Mouse (Mus musculus): ENCODE measurements at regions not wholly inside any gene's neighbourhood (a gene's known extent, or its start where the extent isn't known, plus 50 kb on each side); places are given as distances from the start of the nearest gene placed in this dataset.
A peak's percentile ranks its signal among the peaks of the same experiment; 100 is the strongest.

DNA sequence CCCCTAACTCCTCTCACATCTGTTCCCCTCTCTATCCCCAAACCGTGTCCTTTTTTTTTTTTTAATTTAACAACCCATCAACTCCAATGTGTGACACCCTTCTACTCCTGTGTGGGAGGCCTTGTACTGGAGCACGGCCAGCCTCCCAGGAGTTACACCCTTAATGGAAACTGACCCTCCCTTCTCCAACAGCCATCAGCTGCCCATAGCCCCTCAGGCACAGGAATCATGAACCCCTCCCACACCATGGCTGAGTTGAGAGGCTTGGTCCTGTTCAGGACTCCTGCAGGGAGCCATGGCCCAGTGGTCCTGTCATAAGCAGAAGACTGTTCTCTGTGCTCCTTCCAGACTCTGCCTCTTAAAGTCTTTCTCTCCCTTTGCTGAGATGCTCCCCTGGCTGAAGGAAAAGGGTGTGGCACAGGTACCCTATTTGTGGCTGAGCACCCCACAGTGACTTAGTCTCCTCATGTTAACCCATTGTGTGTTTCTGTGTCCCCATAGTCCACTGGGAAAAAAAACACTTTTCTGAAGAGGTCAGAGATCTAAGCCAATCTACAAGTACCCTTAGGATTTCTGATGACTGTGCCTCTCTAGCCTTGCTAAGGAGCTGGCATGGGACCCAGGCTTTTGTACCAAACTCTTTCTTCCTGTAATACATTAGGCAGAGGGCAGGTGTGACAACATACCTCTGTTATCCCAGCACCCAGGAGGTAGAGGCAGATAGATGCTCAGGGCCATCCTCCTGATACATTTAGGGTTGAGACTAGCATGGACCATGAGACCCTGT, 83.9 kb upstream of the Cpeb4 start:
- no peak overlapping the region for H3K27ac ChIP-seq (ENCODE audit: insufficient read depth, low read length)
- 61% methylated on average over 2 of the region's 2 CpGs for WGBS
- H3K27me3 ChIP-seq (ENCODE audit: control insufficient read depth, insufficient read depth, low read length): no peaks in the 10 kb centered on the region
- peaks cover 20% of the 10 kb centered on the region for H3K4me1 ChIP-seq (ENCODE audit: control insufficient read depth, insufficient read depth, low read length)
- no peak for DNase-seq
- no peak for TF ChIP-seq POLR2A (IDR thresholded peaks at IDR 0.05; ENCODE audit: borderline replicate concordance, insufficient read depth, low read length)
- no peak for TF ChIP-seq CTCF (IDR thresholded peaks at IDR 0.05; ENCODE audit: borderline replicate concordance, insufficient read depth, low read depth, low read length)
- H3K4me3 ChIP-seq (replicated peaks; ENCODE audit: insufficient read depth, low read depth, low read length): no peak overlapping the region

DNA sequence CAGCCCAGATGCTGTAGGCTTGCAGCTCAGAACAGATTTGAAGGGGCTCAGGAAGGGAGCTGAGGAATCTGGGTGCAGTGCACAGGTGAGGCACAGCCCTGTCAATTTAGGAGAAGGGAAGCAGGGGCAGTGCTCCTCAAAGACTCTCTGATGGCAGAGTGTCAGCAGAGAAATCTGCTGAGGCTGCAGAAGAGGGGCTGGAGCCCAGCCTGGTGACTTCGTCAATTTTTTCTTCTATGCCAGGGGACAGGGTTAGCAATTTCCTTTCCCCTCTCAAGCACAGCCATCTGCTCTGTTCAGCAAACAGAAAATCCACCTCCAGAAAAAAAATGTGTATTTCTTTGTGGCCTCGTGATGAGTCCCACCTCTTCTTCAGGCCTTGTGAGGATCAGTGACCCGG, 82.0 kb upstream of the Cpeb4 start:
- H3K27ac ChIP-seq (ENCODE audit: insufficient read depth, low read length): peak overlapping the region; percentile 55
- peak; percentile 47 to 64 for DNase-seq
- peaks cover 16% of the 10 kb centered on the region for H3K4me1 ChIP-seq (ENCODE audit: control insufficient read depth, insufficient read depth, low read length)
- no peaks in the 10 kb centered on the region for H3K27me3 ChIP-seq (ENCODE audit: control insufficient read depth, insufficient read depth, low read length)
- WGBS: 22% methylated on average over 3 of the region's 3 CpGs
- no peak for TF ChIP-seq CTCF (IDR thresholded peaks at IDR 0.05; ENCODE audit: borderline replicate concordance, insufficient read depth, low read depth, low read length)
- TF ChIP-seq POLR2A (IDR thresholded peaks at IDR 0.05; ENCODE audit: borderline replicate concordance, insufficient read depth, low read length): no peak
- no peak overlapping the region for H3K4me3 ChIP-seq (replicated peaks; ENCODE audit: insufficient read depth, low read depth, low read length)

DNA sequence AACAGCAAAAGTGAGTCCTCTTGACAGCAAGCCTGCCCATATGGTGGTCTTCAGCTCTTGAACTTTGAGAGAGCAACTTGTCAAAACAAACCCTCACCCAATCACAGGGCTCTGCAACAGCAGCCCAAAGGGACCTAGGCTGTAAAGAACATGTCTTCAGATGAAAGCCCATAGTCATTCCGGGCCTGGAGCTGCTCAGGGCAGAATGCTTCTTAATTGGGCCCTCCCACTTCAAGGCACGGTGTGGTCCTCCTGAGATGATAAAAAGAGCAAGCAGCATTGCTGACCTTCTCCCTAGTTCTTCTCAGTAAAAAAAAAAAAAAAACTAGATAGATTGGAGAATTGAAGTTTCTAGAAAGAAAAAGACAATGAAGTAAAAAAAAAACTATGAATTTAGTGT, 80.7 kb upstream of the Cpeb4 start:
- no peak for DNase-seq
- 88% methylated on average over 2 of the region's 2 CpGs for WGBS

DNA sequence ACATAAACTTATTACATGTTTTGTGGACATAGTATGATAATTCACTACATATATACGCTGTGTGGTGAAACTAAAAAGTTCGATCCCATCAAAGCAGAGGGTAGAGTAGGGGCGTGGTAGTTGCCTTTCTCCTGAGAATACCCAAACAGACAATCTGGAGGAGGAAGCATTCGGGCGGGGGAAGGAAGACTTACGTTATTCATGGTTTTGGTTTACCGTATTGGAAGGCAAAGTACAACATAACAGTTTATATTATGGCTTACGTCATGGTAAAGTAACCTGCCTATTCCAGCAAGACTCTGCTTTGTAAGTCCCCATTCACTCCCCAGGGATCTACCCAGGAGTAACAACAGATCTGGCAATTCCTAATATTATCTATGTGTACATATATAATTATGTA, 76.9 kb upstream of the Cpeb4 start:
- DNase-seq: no peak
- TF ChIP-seq POLR2A (IDR thresholded peaks at IDR 0.05; ENCODE audit: borderline replicate concordance, insufficient read depth, low read length): no peak
- TF ChIP-seq CTCF (IDR thresholded peaks at IDR 0.05; ENCODE audit: borderline replicate concordance, insufficient read depth, low read depth, low read length): no peak
- Histone ChIP-seq H3K27ac (ENCODE audit: insufficient read depth, low read length) (peak overlapping the region; percentile 35; the same call in 1 of the 2 replicates), H3K4me1 (ENCODE audit: control insufficient read depth, insufficient read depth, low read length) (peaks cover 18% of the 10 kb centered on the region), H3K4me3 (replicated peaks; ENCODE audit: insufficient read depth, low read depth, low read length) (no peak overlapping the region), H3K27me3 (ENCODE audit: control insufficient read depth, insufficient read depth, low read length) (no peaks in the 10 kb centered on the region)
- 90% methylated on average over 8 of the region's 8 CpGs for WGBS

More for the DNA sequence above, 80.7 kb upstream of the Cpeb4 start:
- Histone ChIP-seq H3K27ac (ENCODE audit: insufficient read depth, low read length) (no peak overlapping the region), H3K4me1 (ENCODE audit: control insufficient read depth, insufficient read depth, low read length) (peaks cover 15% of the 10 kb centered on the region), H3K4me3 (replicated peaks; ENCODE audit: insufficient read depth, low read depth, low read length) (no peak overlapping the region), H3K27me3 (ENCODE audit: control insufficient read depth, insufficient read depth, low read length) (no peaks in the 10 kb centered on the region)
- TF ChIP-seq POLR2A (IDR thresholded peaks at IDR 0.05; ENCODE audit: borderline replicate concordance, insufficient read depth, low read length): no peak

DNA sequence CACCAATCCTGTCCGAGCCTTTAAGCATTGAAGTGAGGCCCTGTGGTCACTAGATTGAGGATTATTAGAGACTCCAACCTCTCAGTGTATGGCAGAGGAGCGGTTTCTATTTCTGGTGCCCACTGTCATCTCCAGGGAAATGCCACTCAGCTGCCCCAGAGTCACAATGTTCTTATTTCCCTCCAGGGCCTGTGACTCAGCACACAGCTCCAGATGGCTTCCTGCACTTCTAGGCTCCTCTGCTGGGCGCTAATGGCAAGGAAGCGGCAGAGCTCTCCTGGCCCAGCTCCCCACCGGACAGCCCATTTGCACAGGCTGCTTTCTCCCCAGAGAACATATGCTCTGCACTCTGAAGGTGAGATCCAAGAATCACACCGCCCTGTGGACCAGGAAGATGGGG, 75.8 kb upstream of the Cpeb4 start:
- H3K27me3 ChIP-seq (ENCODE audit: control insufficient read depth, insufficient read depth, low read length): no peaks in the 10 kb centered on the region
- peak overlapping the region; percentile 88 for H3K27ac ChIP-seq (ENCODE audit: insufficient read depth, low read length)

DNA sequence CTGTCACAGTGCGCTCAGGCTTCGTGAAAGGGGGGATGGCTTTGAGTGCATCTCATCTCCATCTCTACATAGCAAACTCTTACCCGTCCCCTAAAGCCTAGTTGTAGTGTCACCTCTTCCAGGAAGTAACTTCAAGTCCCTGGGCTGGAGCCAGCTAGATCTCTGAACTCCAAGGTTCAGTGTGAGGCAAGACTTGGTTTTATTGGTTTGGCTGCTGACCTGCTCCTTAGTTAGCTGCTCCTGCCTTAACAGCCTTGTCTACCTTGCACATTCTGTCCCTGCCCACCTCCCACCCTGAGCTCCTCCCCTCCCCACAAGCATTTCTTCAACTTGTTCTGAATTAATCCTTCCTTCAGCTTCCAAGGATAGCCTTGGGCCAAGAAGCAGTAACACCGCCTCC, 70.4 kb upstream of the Cpeb4 start:
- Histone ChIP-seq H3K27ac (ENCODE audit: insufficient read depth, low read length) (no peak overlapping the region), H3K4me3 (replicated peaks; ENCODE audit: insufficient read depth, low read depth, low read length) (no peak overlapping the region), H3K27me3 (ENCODE audit: control insufficient read depth, insufficient read depth, low read length) (no peaks in the 10 kb centered on the region), H3K4me1 (ENCODE audit: control insufficient read depth, insufficient read depth, low read length) (peaks cover 15% of the 10 kb centered on the region)
- TF ChIP-seq CTCF (IDR thresholded peaks at IDR 0.05; ENCODE audit: borderline replicate concordance, insufficient read depth, low read depth, low read length) (no peak), POLR2A (IDR thresholded peaks at IDR 0.05; ENCODE audit: borderline replicate concordance, insufficient read depth, low read length) (no peak)
- whole genome bisulfite sequencing: 77% methylated on average over 4 of the region's 4 CpGs
- DNase-seq: no peak

More for the DNA sequence above, 75.8 kb upstream of the Cpeb4 start:
- TF ChIP-seq POLR2A (IDR thresholded peaks at IDR 0.05; ENCODE audit: borderline replicate concordance, insufficient read depth, low read length): no peak
- peak; percentile 31; the same call in 1 of the 2 replicates for TF ChIP-seq CTCF (IDR thresholded peaks at IDR 0.05; ENCODE audit: borderline replicate concordance, insufficient read depth, low read depth, low read length)
- whole genome bisulfite sequencing: 6% methylated on average over 6 of the region's 6 CpGs
- DNase-seq: peak; percentile 90 to 97
- H3K4me1 ChIP-seq (ENCODE audit: control insufficient read depth, insufficient read depth, low read length): peaks cover 14% of the 10 kb centered on the region
- no peak overlapping the region for H3K4me3 ChIP-seq (replicated peaks; ENCODE audit: insufficient read depth, low read depth, low read length)

DNA sequence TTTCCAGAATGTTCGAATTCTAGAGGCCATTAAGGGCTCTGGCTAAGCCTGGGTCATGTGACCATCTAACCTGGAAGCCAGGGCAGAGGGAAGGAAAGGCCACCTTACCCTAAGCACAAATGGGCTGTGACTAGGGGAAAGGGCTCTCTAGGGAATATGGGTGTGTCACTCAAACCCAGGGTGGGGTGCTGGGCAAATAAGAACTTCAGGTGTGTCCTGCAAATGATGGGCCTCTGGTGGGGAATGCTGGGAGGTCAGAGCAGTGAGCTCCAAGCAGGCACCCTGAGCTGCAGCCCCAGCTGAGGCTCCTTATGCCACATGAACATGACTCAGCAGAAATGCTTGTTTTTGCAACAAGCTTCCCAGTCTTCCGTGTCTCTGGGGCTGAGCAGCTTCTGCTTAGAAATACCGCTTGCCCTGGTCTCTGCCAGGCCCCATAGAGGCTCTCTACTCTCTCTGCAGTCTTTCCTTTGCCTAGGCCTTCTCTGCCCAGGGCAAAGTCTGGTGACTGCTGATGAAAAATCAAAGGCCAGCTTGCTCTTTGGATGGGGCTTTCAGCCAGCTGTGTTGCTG, 68.6 kb upstream of the Cpeb4 start:
- no peak overlapping the region for H3K4me3 ChIP-seq (replicated peaks; ENCODE audit: insufficient read depth, low read depth, low read length)
- H3K27ac ChIP-seq (ENCODE audit: insufficient read depth, low read length): peak overlapping the region; percentile 40; the same call in 1 of the 2 replicates
- no peaks in the 10 kb centered on the region for H3K27me3 ChIP-seq (ENCODE audit: control insufficient read depth, insufficient read depth, low read length)
- WGBS: 24% methylated on average over 3 of the region's 3 CpGs
- H3K4me1 ChIP-seq (ENCODE audit: control insufficient read depth, insufficient read depth, low read length): peaks cover 20% of the 10 kb centered on the region
- DNase-seq: peak; percentile 39 to 53
- TF ChIP-seq POLR2A (IDR thresholded peaks at IDR 0.05; ENCODE audit: borderline replicate concordance, insufficient read depth, low read length) (no peak), CTCF (IDR thresholded peaks at IDR 0.05; ENCODE audit: borderline replicate concordance, insufficient read depth, low read depth, low read length) (no peak)

DNA sequence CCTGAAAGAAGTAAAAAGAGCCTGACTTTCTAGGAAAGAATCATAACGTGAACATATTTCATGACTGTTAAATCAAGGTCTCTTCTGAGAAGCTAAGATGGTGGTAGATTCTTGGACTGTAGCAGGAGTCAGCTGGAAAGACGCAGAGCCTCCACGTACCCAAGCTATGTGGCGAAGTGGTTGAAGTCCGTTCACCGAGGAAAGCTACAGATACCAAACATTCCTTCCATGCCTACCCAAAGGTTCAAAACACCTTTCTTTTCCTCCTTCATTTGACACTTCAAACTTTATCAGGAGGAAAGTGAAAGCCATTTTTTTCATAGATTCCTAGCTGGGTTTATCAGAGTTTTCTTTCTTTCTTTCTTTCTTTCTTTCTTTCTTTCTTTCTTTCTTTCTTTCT, 67.5 kb upstream of the Cpeb4 start:
- Histone ChIP-seq H3K4me1 (ENCODE audit: control insufficient read depth, insufficient read depth, low read length) (peaks cover 27% of the 10 kb centered on the region), H3K27ac (ENCODE audit: insufficient read depth, low read length) (no peak overlapping the region), H3K27me3 (ENCODE audit: control insufficient read depth, insufficient read depth, low read length) (no peaks in the 10 kb centered on the region), H3K4me3 (replicated peaks; ENCODE audit: insufficient read depth, low read depth, low read length) (no peak overlapping the region)
- no peak for DNase-seq
- no peak for TF ChIP-seq CTCF (IDR thresholded peaks at IDR 0.05; ENCODE audit: borderline replicate concordance, insufficient read depth, low read depth, low read length)
- TF ChIP-seq POLR2A (IDR thresholded peaks at IDR 0.05; ENCODE audit: borderline replicate concordance, insufficient read depth, low read length): no peak
- WGBS: 96% methylated on average over 6 of the region's 6 CpGs
